Mouse (Mus musculus) forebrain, embryonic 15.5 days (tissue): ENCODE measurements around the gene Olfr97. TPM values are rescaled to one million over a fixed set of nuclear protein-coding genes. Genes with fewer than 3 reads are reported as not detected.

Source experiments
- ATAC-seq: fragments of 200-750 bp; cut with Nextera tagmentation; replicated peaks from 2 replicates; pipeline ENCODE4 v1.8.0; 2017; ENCODE audit warnings: mild to moderate bottlenecking, moderate TSS enrichment, moderate library complexity
- H3K27ac ChIP-seq: fragments of 300-500 bp; sonication (generic); replicated peaks from 2 replicates; pipeline ENCODE4 v1.5.1; 2015; ENCODE audit warnings: mild to moderate bottlenecking, inconsistent platforms
- H3K27me3 ChIP-seq: fragments of 300-500 bp; sonication (generic); 2 replicates; pipeline ENCODE4 v1.6.1; 2015; ENCODE audit warnings: inconsistent platforms
- H3K36me3 ChIP-seq: fragments of 300-500 bp; sonication (generic); 2 replicates; pipeline ENCODE4 v1.6.1; 2015; ENCODE audit warnings: mild to moderate bottlenecking, inconsistent platforms
- H3K4me1 ChIP-seq: fragments of 300-500 bp; sonication (generic); 2 replicates; pipeline ENCODE4 v1.6.1; 2015; ENCODE audit warnings: inconsistent platforms
- H3K4me2 ChIP-seq: fragments of 300-500 bp; sonication (generic); replicated peaks from 2 replicates; pipeline ENCODE4 v1.6.1; 2015; ENCODE audit warnings: mild to moderate bottlenecking, inconsistent platforms
- H3K4me3 ChIP-seq: fragments of 300-500 bp; sonication (generic); 2 replicates; pipeline ENCODE4 v1.5.1; 2015; ENCODE audit warnings: mild to moderate bottlenecking, inconsistent platforms
- H3K9ac ChIP-seq: fragments of 300-500 bp; sonication (generic); replicated peaks from 2 replicates; pipeline ENCODE4 v1.6.1; 2015; ENCODE audit warnings: mild to moderate bottlenecking, inconsistent platforms
- H3K9me3 ChIP-seq: fragments of 300-500 bp; sonication (generic); 2 replicates; pipeline ENCODE4 v1.6.1; 2016; ENCODE audit warnings: inconsistent platforms
- WGBS: fragments of 180-500 bp; shearing (Covaris S2); methylation state at CpG from one replicate; pipeline ENCODE4 v1.1.7; 2015; ENCODE audit warnings: mixed read lengths; 5-methylcytosine and 5-hydroxymethylcytosine counted together
- polyA plus RNA-seq: library from polyadenylated mRNA; unstranded; fragments of >200 nt; fragmentation: Nextera tagmentation; extraction: Ambion mirVana; gene quantifications from 2 replicates; pipeline ENCODE4 v1.2.1, GENCODE M21; 2015

The Olfr97 gene
- polyA plus RNA-seq, 1 experiment from 2014 or later, result not detected

- Histone ChIP-seq H3K4me3 (no peak overlapping the region), H3K9ac (no peak overlapping the region), H3K27me3 (no peaks in the 10 kb centered on the region), H3K27ac (no peak overlapping the region), H3K4me1 (no peaks in the 10 kb centered on the region), H3K36me3 (no peaks in the 10 kb centered on the region), H3K4me2 (no peak overlapping the region), H3K9me3 (no peaks in the 10 kb centered on the region)
- WGBS, result 33% methylated on average over 1 of the region's 1 CpGs
- no peak for ATAC-seq
Observed at GRCm38 (mm10) chr17:37221879-37222278, 15.3 kb downstream of the Olfr97 start.

DNA sequence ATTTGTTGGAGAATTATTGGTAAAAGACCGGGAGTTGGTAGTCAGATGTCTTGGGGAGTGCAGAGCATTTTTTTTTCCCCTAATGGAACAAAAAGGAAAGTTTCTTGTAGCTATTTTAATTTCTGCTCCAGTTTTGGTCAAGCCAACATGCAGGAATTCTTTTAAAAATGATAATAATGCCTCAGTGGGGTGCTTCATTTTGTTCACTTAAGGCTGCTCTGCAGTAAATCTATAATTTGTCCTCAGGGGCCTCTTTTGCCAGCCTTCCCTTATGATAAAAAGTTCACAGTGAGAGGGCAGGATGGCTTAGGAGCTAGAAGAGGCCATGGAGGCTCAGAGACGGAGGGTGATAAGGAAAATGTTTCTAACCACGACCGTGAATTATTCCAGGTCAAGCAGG, 17.3 kb downstream of the Olfr97 start, which contains the start of gene Olfr96:
Olfr96 (plus strand) TSS at position 301 of the 400 bp plus-strand sequence.
- H3K27me3 ChIP-seq, result no peaks in the 10 kb centered on the region
- H3K4me2 ChIP-seq, result no peak within 1 kb of the TSS
- 58% methylated on average over 4 of the region's 4 CpGs for WGBS
- no peak within 1 kb of the TSS for H3K27ac ChIP-seq
- no peak within 1 kb of the TSS for H3K9ac ChIP-seq
- H3K4me3 ChIP-seq, result no peak within 1 kb of the TSS
- no peaks in the 10 kb centered on the region for H3K9me3 ChIP-seq
- no peaks in the 10 kb centered on the region for H3K36me3 ChIP-seq
- H3K4me1 ChIP-seq, result no peaks in the 10 kb centered on the region
- ATAC-seq, result no peak

GRCm38 (mm10) chr17:37218486-37218885, 18.6 kb downstream of the Olfr97 start:
- H3K9me3 ChIP-seq, result no peaks in the 10 kb centered on the region
- H3K27ac ChIP-seq, result no peak overlapping the region
- H3K9ac ChIP-seq, result no peak overlapping the region
- H3K4me3 ChIP-seq, result no peak overlapping the region
- no peak for ATAC-seq
- H3K4me1 ChIP-seq, result no peaks in the 10 kb centered on the region
- no peaks in the 10 kb centered on the region for H3K36me3 ChIP-seq
- H3K4me2 ChIP-seq, result no peak overlapping the region
- 89% methylated on average over 3 of the region's 3 CpGs for WGBS
- no peaks in the 10 kb centered on the region for H3K27me3 ChIP-seq

DNA sequence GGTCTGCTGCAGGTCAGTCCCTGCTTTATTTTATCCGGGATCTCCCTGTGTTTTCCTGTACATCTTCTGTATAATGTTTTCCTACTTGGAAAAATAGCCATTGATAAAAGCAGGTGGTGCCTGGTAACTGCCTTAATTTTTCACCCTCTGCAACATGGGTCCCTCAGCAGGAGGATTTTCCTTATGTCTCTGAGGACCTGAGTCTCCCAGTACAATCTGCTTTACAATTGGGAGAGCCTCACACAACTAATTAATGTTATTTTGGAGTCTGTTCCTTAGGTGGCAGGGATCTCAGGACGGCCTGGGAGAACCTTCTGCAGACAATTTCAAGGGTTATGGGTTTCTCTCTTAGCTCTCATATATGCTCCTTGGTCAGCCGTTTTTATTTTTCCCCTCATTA, 24.1 kb downstream of the Olfr97 start, which contains the start of gene Olfr95:
Olfr95 (minus strand) TSS at position 101 of the 400 bp plus-strand sequence.
- no peak for ATAC-seq
- WGBS, result 74% methylated on average over 3 of the region's 3 CpGs
- no peaks in the 10 kb centered on the region for H3K36me3 ChIP-seq
- no peak within 1 kb of the TSS for H3K4me3 ChIP-seq
- no peak within 1 kb of the TSS for H3K27ac ChIP-seq
- H3K9me3 ChIP-seq, result no peaks in the 10 kb centered on the region
- H3K4me1 ChIP-seq, result peaks cover 6% of the 10 kb centered on the region
- H3K9ac ChIP-seq, result no peak within 1 kb of the TSS
- no peak within 1 kb of the TSS for H3K4me2 ChIP-seq
- peaks cover 8% of the 10 kb centered on the region for H3K27me3 ChIP-seq

- 18% methylated on average over 40 of the region's 40 CpGs for WGBS
- Histone ChIP-seq H3K4me3 (peak overlapping the region; percentile 41), H3K36me3 (no peaks in the 10 kb centered on the region), H3K9ac (peak overlapping the region; percentile 40), H3K9me3 (no peaks in the 10 kb centered on the region), H3K27me3 (peaks cover 8% of the 10 kb centered on the region), H3K4me1 (peaks cover 6% of the 10 kb centered on the region), H3K4me2 (peak overlapping the region; percentile 50), H3K27ac (no peak overlapping the region)
- ATAC-seq, result peak; percentile 43; the same call in 1 of the 2 replicates
Observed at GRCm38 (mm10) chr17:37210884-37211768, 26.0 kb downstream of the Olfr97 start.

- Histone ChIP-seq H3K27ac (no peak overlapping the region), H3K9ac (no peak overlapping the region), H3K4me2 (no peak overlapping the region), H3K9me3 (no peaks in the 10 kb centered on the region), H3K4me3 (no peak overlapping the region), H3K27me3 (no peaks in the 10 kb centered on the region), H3K36me3 (no peaks in the 10 kb centered on the region), H3K4me1 (no peaks in the 10 kb centered on the region)
- 20% methylated on average over 3 of the region's 3 CpGs for WGBS
- ATAC-seq, result peak; percentile 58; the same call in 1 of the 2 replicates
Observed at GRCm38 (mm10) chr17:37203917-37204236, 33.3 kb downstream of the Olfr97 start.

DNA sequence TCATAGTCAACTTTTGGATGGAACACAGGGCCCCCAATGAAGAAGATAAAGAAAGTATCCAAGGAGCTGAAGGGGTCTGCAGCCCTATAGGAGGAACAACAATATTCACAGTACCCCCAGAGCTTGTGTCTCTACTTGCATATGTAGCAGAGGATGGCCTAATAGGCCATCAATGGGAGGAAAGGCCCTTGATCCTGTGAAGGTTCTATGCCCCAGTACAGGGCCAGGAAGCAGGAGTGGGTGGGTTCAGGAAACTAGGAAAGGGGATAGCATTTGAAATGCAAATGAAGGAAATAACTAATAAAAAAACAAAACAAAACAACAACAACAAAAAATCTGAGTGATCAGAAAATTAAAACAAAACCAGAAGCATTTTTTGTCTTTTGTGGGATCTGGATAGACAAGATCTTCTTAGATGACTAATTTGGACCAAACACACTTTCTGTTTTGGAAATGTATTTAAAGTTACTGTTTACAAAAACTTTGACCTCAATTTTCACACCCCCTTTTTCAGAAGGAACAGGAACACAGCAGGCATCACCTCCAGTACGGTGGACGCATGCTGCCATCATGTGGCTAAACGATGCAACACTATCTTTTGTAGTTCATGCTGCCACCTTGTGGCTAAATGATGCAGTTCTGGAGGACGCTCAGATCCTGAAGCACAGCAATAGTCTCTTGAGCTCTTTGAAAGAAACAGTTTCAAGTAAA, 33.8 kb downstream of the Olfr97 start:
- Histone ChIP-seq H3K4me3 (no peak overlapping the region), H3K27ac (no peak overlapping the region), H3K27me3 (no peaks in the 10 kb centered on the region), H3K4me1 (no peaks in the 10 kb centered on the region), H3K36me3 (no peaks in the 10 kb centered on the region), H3K9me3 (no peaks in the 10 kb centered on the region), H3K4me2 (no peak overlapping the region), H3K9ac (no peak overlapping the region)
- ATAC-seq, result peak; percentile 85
- 3% methylated on average over 4 of the region's 4 CpGs for WGBS

DNA sequence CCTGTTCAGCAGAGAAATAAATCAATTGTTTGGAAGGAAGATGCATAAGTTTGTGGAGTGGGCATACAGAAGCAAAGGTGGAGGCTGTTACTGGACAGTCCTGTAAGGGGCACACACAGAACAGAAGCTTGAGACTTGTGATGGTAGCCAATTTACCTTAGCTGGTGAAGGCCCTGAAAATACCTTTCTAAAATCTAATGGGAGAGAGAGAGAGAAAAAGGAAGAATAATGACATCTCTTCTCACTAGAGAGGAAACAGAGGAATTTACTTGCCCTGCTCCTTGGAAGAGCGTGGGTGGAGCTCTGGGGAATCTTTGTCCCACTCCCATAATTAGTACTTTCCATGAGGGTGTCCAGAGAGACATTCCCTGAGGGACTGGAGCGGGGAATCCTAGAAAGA, 36.2 kb downstream of the Olfr97 start, which contains the start of gene Olfr94:
Olfr94 (minus strand) TSS at position 101 of the 400 bp plus-strand sequence.
- WGBS, result 74% methylated on average over 2 of the region's 2 CpGs
- Histone ChIP-seq H3K9ac (no peak within 1 kb of the TSS), H3K4me2 (no peak within 1 kb of the TSS), H3K36me3 (no peaks in the 10 kb centered on the region), H3K27ac (no peak within 1 kb of the TSS), H3K4me3 (no peak within 1 kb of the TSS), H3K9me3 (no peaks in the 10 kb centered on the region), H3K4me1 (peaks cover 9% of the 10 kb centered on the region), H3K27me3 (peaks cover 19% of the 10 kb centered on the region)
- ATAC-seq, result no peak

DNA sequence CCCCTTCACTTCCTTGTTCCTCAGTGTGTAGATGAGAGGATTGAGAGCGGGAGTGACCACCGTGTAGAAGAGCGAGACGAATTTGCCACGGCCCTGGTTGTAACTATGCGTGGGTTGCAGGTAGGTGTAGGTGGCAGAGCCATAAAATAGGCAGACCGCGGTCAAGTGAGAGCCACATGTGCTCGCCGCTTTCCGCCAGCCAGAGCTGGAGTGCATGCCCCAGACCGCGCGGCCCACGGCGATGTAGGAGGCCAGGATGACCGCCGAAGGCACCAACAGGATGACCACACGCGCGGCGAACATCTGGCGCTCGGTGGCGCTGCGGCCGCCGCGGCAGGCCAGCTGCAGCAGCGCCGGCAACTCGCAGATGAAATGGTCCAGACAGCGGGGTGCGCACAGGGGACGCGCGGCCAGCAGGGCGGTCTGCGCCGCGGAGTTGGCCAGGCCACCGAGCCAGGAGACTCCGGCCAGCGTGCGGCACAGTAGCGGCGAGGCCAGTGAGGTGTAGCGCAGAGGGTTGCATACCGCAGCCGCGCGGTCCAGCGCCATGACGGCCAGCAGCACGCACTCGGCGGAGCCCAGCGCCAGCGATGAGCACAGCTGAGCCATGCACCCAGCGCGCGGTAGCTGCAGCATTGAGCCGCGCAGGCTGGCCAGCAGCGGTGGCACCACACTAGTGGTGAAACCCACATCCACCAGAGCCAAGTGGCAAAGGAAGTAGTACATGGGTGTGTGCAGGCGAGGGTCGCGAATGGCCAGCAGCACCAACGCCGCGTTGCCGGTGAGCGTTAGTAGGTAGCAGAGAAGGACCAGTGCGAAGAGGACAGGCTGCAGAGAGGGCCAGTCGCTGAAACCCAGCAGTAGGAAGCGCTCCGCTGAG, 40.0 kb downstream of the Olfr97 start:
- H3K4me2 ChIP-seq, result peak overlapping the region; percentile 95
- H3K27me3 ChIP-seq, result peaks cover 28% of the 10 kb centered on the region
- H3K9me3 ChIP-seq, result no peaks in the 10 kb centered on the region
- peak; percentile 89 for ATAC-seq
- 0 out of 2 replicates have a peak overlapping the region, but pooled peaks have one; percentile 44 for H3K27ac ChIP-seq
- H3K36me3 ChIP-seq, result no peaks in the 10 kb centered on the region
- peaks cover 9% of the 10 kb centered on the region for H3K4me1 ChIP-seq
- peak overlapping the region; percentile 51 for H3K9ac ChIP-seq
- WGBS, result 1% methylated on average over 77 of the region's 77 CpGs
- peak overlapping the region; percentile 61 for H3K4me3 ChIP-seq

GRCm38 (mm10) chr17:37194782-37195181, 42.3 kb downstream of the Olfr97 start:
- Histone ChIP-seq H3K4me2 (no peak overlapping the region), H3K9ac (no peak overlapping the region), H3K36me3 (no peaks in the 10 kb centered on the region), H3K4me3 (no peak overlapping the region), H3K27ac (no peak overlapping the region), H3K4me1 (peaks cover 9% of the 10 kb centered on the region), H3K9me3 (no peaks in the 10 kb centered on the region), H3K27me3 (peaks cover 28% of the 10 kb centered on the region)
- 90% methylated on average over 5 of the region's 5 CpGs for WGBS
- no peak for ATAC-seq

- H3K27ac ChIP-seq, result no peak within 1 kb of the TSS
Observed at GRCm38 (mm10) chr17:37193656-37194055, 43.5 kb downstream of the Olfr97 start, which contains the start of gene Ubd. Gene Ubd (plus strand): TSS chr17:37193892.

More at GRCm38 (mm10) chr17:37193656-37194055, 43.5 kb downstream of the Olfr97 start, which contains the start of gene Ubd:
- ATAC-seq, result no peak
- 93% methylated on average over 2 of the region's 2 CpGs for whole genome bisulfite sequencing
- Histone ChIP-seq H3K9me3 (no peaks in the 10 kb centered on the region), H3K36me3 (no peaks in the 10 kb centered on the region), H3K27me3 (peaks cover 28% of the 10 kb centered on the region), H3K4me3 (no peak within 1 kb of the TSS), H3K9ac (no peak within 1 kb of the TSS), H3K4me2 (no peak within 1 kb of the TSS), H3K4me1 (peaks cover 9% of the 10 kb centered on the region)
